Mouse (Mus musculus) Patski (cell line): ENCODE measurements around the gene Higd1c. TPM values are rescaled to one million over a fixed set of nuclear protein-coding genes. Genes with fewer than 3 reads are reported as not detected.

Source experiments
- ATAC-seq: fragments of 100-300 bp; one replicate; pipeline ENCODE4 v1.8.0; 2021
- CTCF ChIA-PET: fragments of 350-600 bp; sonication (Branson Sonifier 250); formaldehyde crosslinking; loops from one replicate; lab custom pipeline; 2022; ENCODE audit warnings: inconsistent platforms; lab: Charles Lee
- POLR2A ChIA-PET: fragments of 350-600 bp; sonication (Branson Sonifier 250); formaldehyde crosslinking; loops from one replicate; lab custom pipeline; 2022; ENCODE audit warnings: antibody characterized with exemption, inconsistent platforms; lab: Charles Lee
- DNase-seq: peaks from one replicate; pipeline ENCODE4 v3.0.0-alpha.2; 2011; ENCODE audit warnings: low read depth, low spot score
- H3K27me3 ChIP-seq: fragments of 371-371 bp; one replicate; pipeline ENCODE4 v1.5.1; 2021
- CTCF ChIP-seq: fragments of 100-300 bp; IDR thresholded peaks from one replicate; pipeline ENCODE4 v1.5.1; 2021
- in situ Hi-C: fragments of 300-500 bp; cut with MboI; formaldehyde crosslinking; loops from 3 replicates; pipeline ENCODE4 v1.11.1; 2018; ENCODE audit warnings: low pct_unique_long_range_greater_than_20kb, mixed read lengths
- polyA plus RNA-seq: library from polyadenylated mRNA; unstranded; gene quantifications from one replicate; pipeline ENCODE4 v1.2.3, GENCODE M21; 2021

The Higd1c gene
- polyA plus RNA-seq, 1 experiment from 2014 or later = not detected

GRCm38 (mm10) chr15:100402798-100403197 is 38.5 kb downstream of the Higd1c start:
- no peak for TF ChIP-seq CTCF
- ChIA-PET POLR2A (interaction anchor here (1.2 to 1.4 kb wide), 2 partner anchors 10 to 17 kb away, joined by 3 to 4 read pairs; no protein-coding TSS in a partner anchor), CTCF (interaction anchor here (1.1 kb wide), 1 partner anchor 10 kb away, joined by 3 read pairs; no protein-coding TSS in a partner anchor)
- DNase-seq (no peak), ATAC-seq (no peak)
- H3K27me3 ChIP-seq = no peaks in the 10 kb centered on the region
- in situ Hi-C loops = no loop called here

- ChIA-PET CTCF (interaction anchor here (1.1 kb wide), 1 partner anchor 10 kb away, joined by 3 read pairs; no protein-coding TSS in a partner anchor), POLR2A (interaction anchor here (0.6 to 1.4 kb wide), 2 partner anchors 10 to 424 kb away, joined by 3 read pairs; no protein-coding TSS in a partner anchor)
- in situ Hi-C loops = no loop called here
- no peaks in the 10 kb centered on the region for H3K27me3 ChIP-seq
- DNase-seq (no peak), ATAC-seq (no peak)
- TF ChIP-seq CTCF = no peak
These were observed 39.1 kb downstream of the Higd1c start for GRCm38 (mm10) chr15:100403318-100404000.

GRCm38 (mm10) chr15:100406088-100406487 is 41.7 kb downstream of the Higd1c start:
- in situ Hi-C loops = no loop called here
- H3K27me3 ChIP-seq = no peaks in the 10 kb centered on the region
- no peak for DNase-seq

GRCm38 (mm10) chr15:100410918-100411672 is 46.8 kb downstream of the Higd1c start:
- ChIA-PET POLR2A (no interaction called here), CTCF (interaction anchor here (1.2 kb wide), 1 partner anchor 11 kb away, joined by 3 read pairs; the partner anchor contains the start of gene Gm5475)
- peak; percentile 21 for ATAC-seq
- in situ Hi-C loops = no loop called here
- no peaks in the 10 kb centered on the region for H3K27me3 ChIP-seq
- TF ChIP-seq CTCF = no peak
- DNase-seq = no peak

More at GRCm38 (mm10) chr15:100406088-100406487, 41.7 kb downstream of the Higd1c start:
- TF ChIP-seq CTCF = no peak
- ChIA-PET POLR2A (no interaction called here), CTCF (no interaction called here)
- no peak for ATAC-seq

GRCm38 (mm10) chr15:100411731-100412130 is 47.4 kb downstream of the Higd1c start:
- ChIA-PET CTCF (interaction anchor here (1.2 kb wide), 1 partner anchor 10 kb away, joined by 3 read pairs; the partner anchor contains the start of gene Gm5475), POLR2A (no interaction called here)
- in situ Hi-C loops = no loop called here
- ATAC-seq (no peak), DNase-seq (no peak)
- H3K27me3 ChIP-seq = no peaks in the 10 kb centered on the region
- TF ChIP-seq CTCF = no peak

- TF ChIP-seq CTCF = no peak
- POLR2A ChIA-PET = interaction anchor here (0.5 kb wide), 1 partner anchor 169 kb away, joined by 6 read pairs; no protein-coding TSS in a partner anchor
- CTCF ChIA-PET = no interaction called here
- no peak for DNase-seq
- no peaks in the 10 kb centered on the region for H3K27me3 ChIP-seq
- in situ Hi-C loops = no loop called here
- no peak for ATAC-seq
These were observed 49.0 kb downstream of the Higd1c start for GRCm38 (mm10) chr15:100413306-100413705.

DNA sequence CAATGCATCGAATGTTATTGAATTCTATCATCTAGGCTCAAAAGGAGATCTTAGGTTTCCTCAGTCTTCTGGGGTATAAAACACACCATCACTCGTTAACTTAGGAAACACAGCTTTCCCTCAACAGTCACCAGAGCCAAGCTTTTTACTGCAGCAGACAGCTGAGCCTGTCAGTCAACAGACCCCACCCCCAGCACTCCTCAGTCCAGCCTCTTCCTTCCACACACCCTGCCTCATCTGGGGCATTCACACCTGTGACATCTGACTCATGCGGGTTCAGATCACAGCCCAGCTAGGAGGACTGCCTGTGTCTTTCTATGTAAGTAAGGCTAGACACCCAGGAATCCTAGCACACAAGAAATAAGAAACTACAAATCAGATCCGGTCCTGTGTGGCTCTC is 49.7 kb downstream of the Higd1c start:
- TF ChIP-seq CTCF = no peak
- in situ Hi-C loops = no loop called here
- no peaks in the 10 kb centered on the region for H3K27me3 ChIP-seq
- ChIA-PET CTCF (no interaction called here), POLR2A (no interaction called here)
- ATAC-seq (no peak), DNase-seq (no peak)

GRCm38 (mm10) chr15:100414942-100415341 is 50.6 kb downstream of the Higd1c start:
- in situ Hi-C loops = no loop called here
- H3K27me3 ChIP-seq = no peaks in the 10 kb centered on the region
- ChIA-PET CTCF (interaction anchor here (0.9 to 1.5 kb wide), 2 partner anchors 18 to 28 kb away, joined by 3 read pairs; no protein-coding TSS in a partner anchor), POLR2A (no interaction called here)
- ATAC-seq = no peak
- DNase-seq = no peak
- TF ChIP-seq CTCF = no peak

GRCm38 (mm10) chr15:100415684-100416083 is 51.3 kb downstream of the Higd1c start:
- POLR2A ChIA-PET = no interaction called here
- ATAC-seq = no peak
- TF ChIP-seq CTCF = no peak
- in situ Hi-C loops = no loop called here
- CTCF ChIA-PET = interaction anchor here (0.9 to 1.5 kb wide), 2 partner anchors 17 to 27 kb away, joined by 3 read pairs; no protein-coding TSS in a partner anchor
- H3K27me3 ChIP-seq = no peaks in the 10 kb centered on the region
- DNase-seq = no peak

DNA sequence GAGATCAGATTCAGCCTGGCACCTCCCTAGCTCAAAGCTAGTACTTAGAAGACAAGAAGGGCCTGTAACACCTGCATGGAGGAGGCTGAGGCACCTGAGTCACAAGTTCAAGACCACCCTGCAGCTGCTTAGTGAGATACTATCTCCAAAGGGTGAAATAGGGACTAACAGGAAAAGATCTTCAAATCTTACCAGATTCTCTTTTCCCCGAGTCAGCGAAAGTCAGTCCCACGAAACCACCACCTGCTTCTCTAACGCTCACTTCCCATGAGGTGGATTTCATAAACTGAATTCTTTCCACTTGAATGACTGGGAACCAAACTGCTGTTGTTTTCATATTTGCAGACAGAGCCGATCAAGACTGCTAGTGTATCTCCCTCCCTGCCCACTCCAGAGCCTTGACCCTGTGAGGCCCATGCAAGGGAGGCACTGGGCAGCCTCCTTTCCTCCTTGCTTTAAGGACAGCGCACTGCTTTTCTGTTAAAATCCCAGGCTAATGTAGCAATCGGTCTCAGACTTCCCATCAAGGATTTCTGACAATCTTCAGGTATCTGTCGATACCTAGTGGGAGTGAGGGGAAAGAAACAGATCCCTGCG is 53.6 kb downstream of the Higd1c start:
- CTCF ChIA-PET = no interaction called here

More for the DNA sequence above, 53.6 kb downstream of the Higd1c start:
- no peak for TF ChIP-seq CTCF
- DNase-seq = no peak
- in situ Hi-C loops = no loop called here
- ATAC-seq = no peak
- no peaks in the 10 kb centered on the region for H3K27me3 ChIP-seq
- POLR2A ChIA-PET = no interaction called here
